Mouse (Mus musculus): Measurements from ENCODE around the gene Cbx6. TPM values are rescaled to one million over a fixed set of nuclear protein-coding genes. Genes with fewer than 3 reads are reported as not detected.

Cbx6 gene
- polyA plus RNA-seq, 1 experiment, result not detected

GRCm38 (mm10) chr15:79873545-79873944 is 39.1 kb upstream of the Cbx6 start:
- no peak for TF ChIP-seq CTCF (IDR thresholded peaks at IDR 0.05; ENCODE audit: insufficient read depth, low read depth, low read length)
- no peak for TF ChIP-seq POLR2A (IDR thresholded peaks at IDR 0.05; ENCODE audit: insufficient read depth, low read depth, low read length)
- Histone ChIP-seq H3K4me3 (ENCODE audit: insufficient read depth, low read depth, low read length) (no peak overlapping the region), H3K27ac (ENCODE audit: insufficient read depth, low read depth, low read length) (no peak overlapping the region), H3K4me1 (ENCODE audit: control insufficient read depth, insufficient read depth, low read length) (no peaks in the 10 kb centered on the region)
- 90% methylated on average over 8 of the region's 8 CpGs for WGBS

- Histone ChIP-seq H3K4me1 (ENCODE audit: control insufficient read depth, insufficient read depth, low read length) (no peaks in the 10 kb centered on the region), H3K27ac (ENCODE audit: insufficient read depth, low read depth, low read length) (no peak overlapping the region), H3K4me3 (ENCODE audit: insufficient read depth, low read depth, low read length) (no peak overlapping the region)
- TF ChIP-seq CTCF (IDR thresholded peaks at IDR 0.05; ENCODE audit: insufficient read depth, low read depth, low read length), result no peak
- TF ChIP-seq POLR2A (IDR thresholded peaks at IDR 0.05; ENCODE audit: insufficient read depth, low read depth, low read length), result no peak
- WGBS, result 87% methylated on average over 3 of the region's 3 CpGs
These were observed 32.9 kb upstream of the Cbx6 start for GRCm38 (mm10) chr15:79867260-79868002.

GRCm38 (mm10) chr15:79859821-79860220 is 25.3 kb upstream of the Cbx6 start:
- Histone ChIP-seq H3K4me3 (ENCODE audit: insufficient read depth, low read depth, low read length) (no peak overlapping the region), H3K27ac (ENCODE audit: insufficient read depth, low read depth, low read length) (no peak overlapping the region), H3K4me1 (ENCODE audit: control insufficient read depth, insufficient read depth, low read length) (no peaks in the 10 kb centered on the region)
- 89% methylated on average over 9 of the region's 9 CpGs for WGBS
- TF ChIP-seq CTCF (IDR thresholded peaks at IDR 0.05; ENCODE audit: insufficient read depth, low read depth, low read length), result no peak
- TF ChIP-seq POLR2A (IDR thresholded peaks at IDR 0.05; ENCODE audit: insufficient read depth, low read depth, low read length), result no peak

GRCm38 (mm10) chr15:79858979-79859378 is 24.5 kb upstream of the Cbx6 start:
- no peaks in the 10 kb centered on the region for H3K4me1 ChIP-seq (ENCODE audit: control insufficient read depth, insufficient read depth, low read length)
- WGBS, result 85% methylated on average over 5 of the region's 5 CpGs
- TF ChIP-seq POLR2A (IDR thresholded peaks at IDR 0.05; ENCODE audit: insufficient read depth, low read depth, low read length) (no peak), CTCF (IDR thresholded peaks at IDR 0.05; ENCODE audit: insufficient read depth, low read depth, low read length) (no peak)
- H3K4me3 ChIP-seq (ENCODE audit: insufficient read depth, low read depth, low read length), result no peak overlapping the region
- H3K27ac ChIP-seq (ENCODE audit: insufficient read depth, low read depth, low read length), result no peak overlapping the region

GRCm38 (mm10) chr15:79850143-79850542 is 15.7 kb upstream of the Cbx6 start:
- whole genome bisulfite sequencing, result 100% methylated on average over 2 of the region's 2 CpGs
- H3K4me1 ChIP-seq (ENCODE audit: control insufficient read depth, insufficient read depth, low read length), result peaks cover 17% of the 10 kb centered on the region
- no peak overlapping the region for H3K27ac ChIP-seq (ENCODE audit: insufficient read depth, low read depth, low read length)
- TF ChIP-seq CTCF (IDR thresholded peaks at IDR 0.05; ENCODE audit: insufficient read depth, low read depth, low read length), result no peak
- no peak for TF ChIP-seq POLR2A (IDR thresholded peaks at IDR 0.05; ENCODE audit: insufficient read depth, low read depth, low read length)
- no peak overlapping the region for H3K4me3 ChIP-seq (ENCODE audit: insufficient read depth, low read depth, low read length)

- H3K27ac ChIP-seq (ENCODE audit: insufficient read depth, low read depth, low read length), result peak overlapping the region; percentile 7; the same call in 1 of the 2 replicates
- no peak for TF ChIP-seq CTCF (IDR thresholded peaks at IDR 0.05; ENCODE audit: insufficient read depth, low read depth, low read length)
- TF ChIP-seq POLR2A (IDR thresholded peaks at IDR 0.05; ENCODE audit: insufficient read depth, low read depth, low read length), result no peak
- peaks cover 17% of the 10 kb centered on the region for H3K4me1 ChIP-seq (ENCODE audit: control insufficient read depth, insufficient read depth, low read length)
- 25% methylated on average over 5 of the region's 5 CpGs for WGBS
- H3K4me3 ChIP-seq (ENCODE audit: insufficient read depth, low read depth, low read length), result no peak overlapping the region
These were observed 12.6 kb upstream of the Cbx6 start for GRCm38 (mm10) chr15:79847100-79847499.

- TF ChIP-seq POLR2A (IDR thresholded peaks at IDR 0.05; ENCODE audit: insufficient read depth, low read depth, low read length) (no peak), CTCF (IDR thresholded peaks at IDR 0.05; ENCODE audit: insufficient read depth, low read depth, low read length) (no peak)
- 83% methylated on average over 4 of the region's 4 CpGs for WGBS
- H3K4me1 ChIP-seq (ENCODE audit: control insufficient read depth, insufficient read depth, low read length), result peaks cover 17% of the 10 kb centered on the region
- no peak overlapping the region for H3K27ac ChIP-seq (ENCODE audit: insufficient read depth, low read depth, low read length)
- H3K4me3 ChIP-seq (ENCODE audit: insufficient read depth, low read depth, low read length), result no peak overlapping the region
These were observed 11.5 kb upstream of the Cbx6 start for GRCm38 (mm10) chr15:79845986-79846385.

- 93% methylated on average over 3 of the region's 3 CpGs for WGBS
- no peak for TF ChIP-seq POLR2A (IDR thresholded peaks at IDR 0.05; ENCODE audit: insufficient read depth, low read depth, low read length)
- Histone ChIP-seq H3K27ac (ENCODE audit: insufficient read depth, low read depth, low read length) (no peak overlapping the region), H3K4me1 (ENCODE audit: control insufficient read depth, insufficient read depth, low read length) (peaks cover 12% of the 10 kb centered on the region), H3K4me3 (ENCODE audit: insufficient read depth, low read depth, low read length) (no peak overlapping the region)
These were observed 8.5 kb upstream of the Cbx6 start for GRCm38 (mm10) chr15:79842985-79843384.

GRCm38 (mm10) chr15:79840281-79840680 is 5.8 kb upstream of the Cbx6 start:
- Histone ChIP-seq H3K4me1 (ENCODE audit: control insufficient read depth, insufficient read depth, low read length) (0 out of 2 replicates have a peak, but pooled peaks cover 5% of the 10 kb centered on the region), H3K4me3 (ENCODE audit: insufficient read depth, low read depth, low read length) (no peak overlapping the region), H3K27ac (ENCODE audit: insufficient read depth, low read depth, low read length) (no peak overlapping the region)
- TF ChIP-seq CTCF (IDR thresholded peaks at IDR 0.05; ENCODE audit: insufficient read depth, low read depth, low read length) (no peak), POLR2A (IDR thresholded peaks at IDR 0.05; ENCODE audit: insufficient read depth, low read depth, low read length) (no peak)
- 83% methylated on average over 2 of the region's 2 CpGs for WGBS
